Mouse (Mus musculus): ENCODE measurements at regions not wholly inside any gene's neighbourhood (a gene's known extent, or its start where the extent isn't known, plus 50 kb on each side); places are given as distances from the start of the nearest gene placed in this dataset.

DNA sequence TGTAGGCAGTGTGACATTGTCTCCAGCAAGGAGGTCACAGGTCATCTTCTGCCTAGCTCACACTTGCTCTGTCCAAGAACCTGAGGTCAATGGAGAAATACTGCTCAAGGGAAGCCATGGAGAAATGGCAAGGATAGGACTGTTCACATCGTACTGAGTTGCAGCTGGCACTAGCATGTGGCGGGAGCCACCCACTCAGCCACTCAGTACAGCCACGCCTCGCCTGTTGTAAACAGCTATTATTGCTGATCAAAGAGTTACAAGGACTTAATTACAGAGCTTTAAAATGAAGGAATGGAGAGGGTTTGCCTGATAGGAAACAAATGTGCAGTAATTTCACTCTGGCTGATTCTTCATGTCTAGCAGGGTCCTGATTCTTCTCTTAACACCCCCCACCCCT, 64.8 kb downstream of the Dll1 start:
- DNase-seq (ENCODE audit: low read depth, low spot score) = peak; percentile 44

DNA sequence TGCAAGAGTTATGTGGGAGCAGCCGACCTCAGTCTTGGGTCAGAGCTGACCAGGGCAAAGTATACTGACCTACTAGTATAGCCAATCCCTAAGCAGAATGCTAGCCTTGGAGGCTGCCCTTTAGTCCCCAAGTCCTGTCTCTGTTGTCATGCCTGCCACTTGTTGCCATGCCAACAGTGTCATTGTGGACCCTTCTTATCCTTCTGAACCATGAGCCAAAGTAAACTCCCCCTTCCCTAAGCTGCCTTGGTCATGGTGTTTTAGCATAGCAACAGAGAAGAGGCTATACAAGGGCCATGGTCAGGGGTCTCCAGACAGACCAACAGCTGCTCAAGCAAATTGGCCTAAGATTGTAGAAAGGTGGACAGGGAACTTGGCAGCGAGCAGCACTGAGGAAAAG, 66.2 kb downstream of the Dll1 start:
- DNase-seq (ENCODE audit: low read depth, low spot score) = no peak

DNA sequence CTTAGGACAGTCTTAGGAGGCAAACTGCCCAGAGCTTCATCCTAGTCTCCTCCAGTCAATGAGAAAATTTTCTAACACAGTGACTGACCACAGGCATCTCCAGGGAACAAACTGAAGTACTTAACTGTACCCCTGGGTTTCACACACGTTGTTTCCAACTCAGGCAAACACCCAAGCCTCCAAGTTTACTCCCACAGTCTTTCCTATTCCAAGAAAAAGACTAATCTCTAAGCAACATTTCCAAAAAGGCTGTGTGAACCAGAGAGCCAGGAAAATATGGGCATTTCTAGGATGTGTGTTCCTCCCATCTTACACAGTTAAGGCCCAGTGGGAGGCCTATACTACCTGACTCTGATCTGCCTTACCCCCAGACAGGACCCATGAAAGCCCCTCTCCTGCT, 74.6 kb downstream of the Dll1 start:
- DNase-seq (ENCODE audit: low read depth, low spot score) = peak; percentile 22

DNA sequence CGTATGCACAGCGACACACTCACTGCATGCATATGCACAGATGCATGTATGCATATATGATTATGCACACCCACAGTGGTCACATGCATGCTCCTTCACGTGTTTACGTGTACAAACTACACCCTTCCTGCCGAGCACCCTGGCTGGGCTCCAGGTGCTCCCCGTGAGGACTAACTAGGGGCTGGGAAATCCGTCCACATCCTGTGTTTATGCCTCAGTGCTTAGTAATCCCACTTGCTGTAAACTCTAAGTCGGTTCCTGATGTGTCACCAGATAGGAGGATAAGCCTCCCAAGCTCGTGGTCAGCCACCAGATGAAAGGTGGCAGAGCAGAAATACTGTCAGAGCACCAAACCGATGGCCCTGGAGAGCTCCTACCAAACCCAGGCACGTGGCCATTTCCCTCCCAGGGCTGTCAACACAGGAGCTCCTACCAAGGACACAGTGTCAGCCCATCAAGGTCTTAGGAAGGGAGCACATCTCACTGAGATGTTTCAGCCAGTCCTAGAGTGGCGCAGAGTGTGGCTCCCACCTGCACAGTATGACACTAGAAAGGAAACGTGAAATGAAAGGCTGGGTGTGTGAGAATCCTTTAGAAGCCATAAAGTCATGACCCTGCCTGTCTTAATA, 76.8 kb downstream of the Dll1 start:
- no peak for DNase-seq (ENCODE audit: low read depth, low spot score)

GRCm38 (mm10) chr17:15294165-15294585, 82.5 kb downstream of the Dll1 start:
- DNase-seq (ENCODE audit: low read depth, low spot score) = no peak

- DNase-seq (ENCODE audit: low read depth, low spot score) = no peak
Observed at GRCm38 (mm10) chr17:15292490-15293070, 84.1 kb downstream of the Dll1 start.

GRCm38 (mm10) chr17:15291626-15292025, 85.0 kb downstream of the Dll1 start:
- no peak for DNase-seq (ENCODE audit: low read depth, low spot score)

DNA sequence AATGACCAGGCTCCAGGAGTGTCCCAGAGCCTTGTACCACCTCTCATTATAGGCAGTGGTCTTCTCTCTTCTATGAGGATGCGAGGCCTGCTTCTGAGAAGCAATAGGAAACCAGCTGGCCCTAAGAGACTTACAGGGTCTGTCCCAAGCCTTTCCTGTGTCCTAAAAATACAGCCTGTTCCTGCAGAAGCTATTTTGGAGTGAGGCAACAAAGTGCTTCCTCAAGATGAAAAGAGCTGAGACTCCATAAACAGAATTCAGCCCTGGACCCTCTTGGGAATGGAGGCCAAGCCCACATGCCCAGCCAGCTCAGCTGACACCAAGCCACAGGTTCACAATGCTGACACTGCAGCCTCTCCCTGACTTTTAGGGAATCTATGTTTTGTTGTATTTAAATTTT, 86.3 kb downstream of the Dll1 start:
- DNase-seq (ENCODE audit: low read depth, low spot score) = no peak

- DNase-seq (ENCODE audit: low read depth, low spot score) = no peak
Observed at GRCm38 (mm10) chr17:15289062-15289461, 87.6 kb downstream of the Dll1 start.

GRCm38 (mm10) chr17:15288640-15289039, 88.0 kb downstream of the Dll1 start:
- DNase-seq (ENCODE audit: low read depth, low spot score) = no peak

GRCm38 (mm10) chr17:15286596-15286995, 90.1 kb downstream of the Dll1 start:
- no peak for DNase-seq (ENCODE audit: low read depth, low spot score)

DNA sequence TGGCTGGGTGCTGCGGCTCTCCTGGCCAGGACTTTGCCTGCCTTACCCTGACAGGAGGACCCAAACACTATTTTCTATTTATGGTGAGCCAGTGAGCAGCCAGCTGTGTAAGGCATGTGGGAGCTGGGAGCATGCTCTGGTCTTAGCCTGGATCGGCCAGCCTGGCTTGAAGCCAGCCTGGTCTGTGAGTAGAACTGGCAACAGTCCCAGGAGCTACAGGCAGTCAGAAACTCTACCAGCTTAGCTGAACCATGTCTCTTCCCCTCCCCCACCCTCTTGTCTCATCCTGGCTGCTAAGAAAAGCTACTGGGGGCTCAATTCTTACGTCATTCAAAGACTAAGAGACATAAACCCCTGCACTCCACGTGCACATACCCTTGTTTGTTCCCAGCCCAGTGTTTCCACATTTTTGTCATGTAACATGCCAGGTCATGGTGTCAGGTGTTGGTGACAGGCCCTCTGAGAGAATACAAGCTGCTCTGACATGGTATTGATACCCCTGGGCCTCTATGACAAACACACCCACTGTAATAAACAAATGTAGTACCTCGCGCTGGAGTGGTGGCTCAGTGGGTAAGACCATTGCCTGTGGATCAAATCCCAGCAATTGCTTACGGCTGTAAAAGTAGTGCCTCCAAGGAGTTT, 91.2 kb downstream of the Dll1 start:
- peak; percentile 72 for DNase-seq (ENCODE audit: low read depth, low spot score)

- no peak for DNase-seq (ENCODE audit: low read depth, low spot score)
Observed at GRCm38 (mm10) chr17:15269905-15270304, 106.8 kb downstream of the Dll1 start.

DNA sequence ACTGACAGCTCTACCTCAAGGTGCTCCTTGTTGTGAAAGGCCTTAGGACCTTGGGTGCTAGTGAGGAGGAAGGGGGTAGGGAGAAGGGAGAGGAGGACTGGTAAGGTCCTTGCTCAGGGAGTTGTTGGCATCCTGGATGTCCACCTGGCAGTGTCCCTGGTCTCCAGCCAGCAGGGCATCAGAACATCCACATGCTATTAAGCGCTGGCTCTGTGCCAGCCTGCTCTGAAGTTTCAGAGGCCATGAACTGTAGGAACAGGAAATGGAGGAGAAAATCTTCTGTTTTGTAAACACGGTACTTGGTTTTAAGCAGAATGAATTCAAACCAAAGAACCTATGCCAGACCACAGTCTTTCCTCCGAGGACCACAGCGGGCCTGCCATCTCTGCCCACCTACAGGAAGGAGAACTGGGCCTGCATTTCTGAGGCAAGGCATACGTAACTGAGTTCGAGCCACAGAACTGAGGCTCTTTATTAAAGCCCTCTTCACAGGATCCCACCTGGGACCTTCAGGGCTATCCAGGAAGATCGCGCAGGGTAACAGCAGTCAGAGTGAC, 107.5 kb downstream of the Dll1 start:
- no peak for DNase-seq (ENCODE audit: low read depth, low spot score)

- no peak for DNase-seq (ENCODE audit: low read depth, low spot score)
Observed at GRCm38 (mm10) chr17:15267721-15268120, 109.0 kb downstream of the Dll1 start.

- DNase-seq (ENCODE audit: low read depth, low spot score) = peak; percentile 68
Observed at GRCm38 (mm10) chr17:15259427-15260101, 117.1 kb downstream of the Dll1 start.

DNA sequence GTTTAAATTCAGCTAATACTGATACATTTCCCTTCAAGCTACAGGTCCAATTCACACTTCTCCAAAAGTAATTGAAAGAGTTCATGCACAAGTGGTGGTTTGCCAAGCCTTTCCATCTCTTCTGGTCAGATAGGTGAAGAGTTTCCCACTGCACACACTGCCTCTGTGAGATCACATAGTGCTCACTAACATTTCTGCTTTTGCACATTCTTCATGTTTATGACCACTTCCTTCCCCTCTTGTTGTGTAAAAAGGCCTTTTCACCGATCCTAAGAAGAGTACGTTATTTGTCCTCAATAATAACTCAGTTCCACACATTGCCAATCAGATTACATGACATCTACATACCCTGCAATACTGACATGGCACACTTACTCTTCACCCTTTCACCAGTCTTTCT, 120.8 kb downstream of the Dll1 start:
- DNase-seq (ENCODE audit: low read depth, low spot score) = no peak

DNA sequence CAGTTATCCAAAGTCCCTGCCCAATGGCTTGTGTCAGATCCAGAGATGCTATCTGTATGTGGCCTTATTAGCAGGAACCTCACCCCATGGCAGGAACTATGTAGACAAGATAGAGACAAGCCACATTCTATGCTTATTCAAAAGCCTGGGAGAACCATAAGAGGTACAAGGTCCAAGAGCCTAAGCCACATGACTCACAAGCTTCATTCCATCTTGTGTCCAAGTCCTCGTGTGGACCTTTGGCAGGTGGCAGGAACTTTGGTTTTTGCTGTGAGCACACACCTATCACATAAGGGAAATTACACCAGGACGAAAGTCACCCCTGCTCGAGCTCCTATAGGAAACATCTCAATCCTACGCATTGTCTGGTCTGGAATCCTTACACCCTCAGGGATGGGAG, 122.9 kb downstream of the Dll1 start:
- no peak for DNase-seq (ENCODE audit: low read depth, low spot score)

GRCm38 (mm10) chr17:15253271-15253670, 123.4 kb downstream of the Dll1 start:
- no peak for DNase-seq (ENCODE audit: low read depth, low spot score)

DNA sequence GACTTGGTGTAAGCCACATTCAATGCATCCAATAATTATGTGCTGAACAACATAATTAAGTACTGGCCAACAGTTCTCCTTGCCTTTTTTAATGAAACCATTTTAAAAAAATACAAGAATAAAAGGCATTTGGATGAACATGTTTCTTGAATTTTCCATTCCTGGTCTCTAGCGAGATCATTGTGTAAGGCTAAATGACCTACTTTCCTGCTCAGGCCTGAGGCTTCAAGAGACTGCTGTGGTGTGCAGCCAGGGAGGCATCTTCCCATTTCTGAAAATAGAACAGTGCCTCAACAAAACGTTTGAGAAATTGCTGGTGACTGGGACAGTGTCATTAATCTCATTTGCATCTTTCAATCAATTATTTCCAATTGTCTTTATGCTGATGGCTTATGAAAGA, 124.5 kb downstream of the Dll1 start:
- DNase-seq (ENCODE audit: low read depth, low spot score) = peak; percentile 76

DNA sequence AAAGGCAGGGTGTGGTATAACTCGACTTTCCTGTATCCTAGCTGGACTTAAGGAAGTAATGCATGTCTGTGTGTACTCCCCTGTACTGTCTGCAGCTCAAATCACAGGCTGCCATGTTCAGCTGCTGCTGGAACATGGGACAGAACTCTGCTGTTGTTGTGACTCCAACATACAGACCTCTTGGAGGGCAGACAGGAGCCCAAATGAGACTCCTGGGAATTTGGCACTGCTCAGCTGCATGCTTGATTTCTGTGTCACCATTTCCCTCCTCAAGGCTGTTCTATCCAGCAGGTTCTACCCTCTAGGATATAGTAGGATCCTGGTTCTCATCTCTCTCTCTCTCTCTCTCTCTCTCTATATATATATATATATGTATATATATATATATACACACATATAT, 125.0 kb downstream of the Dll1 start:
- no peak for DNase-seq (ENCODE audit: low read depth, low spot score)

DNA sequence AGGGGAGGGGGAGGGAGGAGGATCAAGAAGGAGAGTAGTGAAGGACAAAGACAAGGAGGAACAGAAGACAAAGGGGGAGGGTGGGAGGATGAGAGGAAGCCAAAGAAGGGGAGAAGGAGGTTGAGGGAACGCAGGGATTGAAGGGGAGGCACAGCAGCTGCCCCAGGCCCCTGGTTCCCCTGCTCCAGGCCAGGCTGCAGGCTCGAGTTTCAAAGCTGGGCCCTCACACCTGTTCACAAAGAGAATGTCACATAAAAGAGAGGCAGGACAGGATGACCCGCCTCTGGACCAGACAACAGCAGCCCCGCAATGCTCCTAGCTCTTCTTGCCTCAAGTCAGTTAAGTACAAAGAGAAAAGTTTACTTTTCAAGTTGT, 128.3 kb downstream of the Dll1 start:
- no peak for DNase-seq (ENCODE audit: low read depth, low spot score)
